Mouse (Mus musculus) heart, embryonic 11.5 days (tissue): ENCODE measurements around the gene Nr2e3. TPM values are rescaled to one million over a fixed set of nuclear protein-coding genes. Genes with fewer than 3 reads are reported as not detected.
"Not testable (repeated sequence)": the region's sequence is repeated elsewhere in the genome, so short reads cannot be mapped to it uniquely, and the experiment has no call there.

ENCODE experiments used
- ATAC-seq: fragments of 200-750 bp; cut with Nextera tagmentation; replicated peaks from 2 replicates; pipeline ENCODE4 v1.8.0; 2017; ENCODE audit warnings: moderate library complexity; ENCODE audit not compliant: insufficient number of reproducible peaks, low FRiP score, low TSS enrichment
- H3K27ac ChIP-seq: fragments of 300-500 bp; sonication (generic); 2 replicates; pipeline ENCODE4 v1.5.1; 2014; ENCODE audit warnings: mild to moderate bottlenecking, low read depth, low read length
- H3K27me3 ChIP-seq: fragments of 300-500 bp; sonication (generic); 2 replicates; pipeline ENCODE4 v1.6.1; 2014; ENCODE audit warnings: mild to moderate bottlenecking, low read length, mixed read lengths; ENCODE audit not compliant: control insufficient read depth, insufficient read depth
- H3K36me3 ChIP-seq: fragments of 300-500 bp; sonication (generic); 2 replicates; pipeline ENCODE4 v1.6.1; 2014; ENCODE audit warnings: mild to moderate bottlenecking, low read length, moderate library complexity, mixed read lengths; ENCODE audit not compliant: control insufficient read depth, insufficient read depth
- H3K4me1 ChIP-seq: fragments of 300-500 bp; sonication (generic); 2 replicates; pipeline ENCODE4 v1.6.1; 2014; ENCODE audit warnings: low read length; ENCODE audit not compliant: control insufficient read depth, insufficient read depth
- H3K4me2 ChIP-seq: fragments of 300-500 bp; sonication (generic); 2 replicates; pipeline ENCODE4 v1.6.1; 2014; ENCODE audit warnings: mild to moderate bottlenecking, moderate library complexity
- H3K4me3 ChIP-seq: fragments of 300-500 bp; sonication (generic); 2 replicates; pipeline ENCODE4 v1.5.1; 2014; ENCODE audit warnings: low read depth, low read length
- H3K9ac ChIP-seq: fragments of 300-500 bp; sonication (generic); 2 replicates; pipeline ENCODE4 v1.6.1; 2014; ENCODE audit warnings: mild to moderate bottlenecking, low read depth, low read length, moderate library complexity
- H3K9me3 ChIP-seq: fragments of 300-500 bp; sonication (generic); replicated peaks from 2 replicates; pipeline ENCODE4 v1.6.1; 2016; ENCODE audit warnings: low read length; ENCODE audit not compliant: control insufficient read depth
- WGBS: fragments of 180-500 bp; shearing (Covaris S2); extraction: QIAGEN DNeasy Blood & Tissue Kit; methylation state at CpG from one replicate; pipeline ENCODE4 v1.1.7; 2014; ENCODE audit not compliant: insufficient replicate concordance; 5-methylcytosine and 5-hydroxymethylcytosine counted together
- polyA plus RNA-seq: library from polyadenylated mRNA; unstranded; fragments of >200 nt; fragmentation: Nextera tagmentation; extraction: Ambion mirVana; gene quantifications from 2 replicates; pipeline ENCODE4 v1.2.1, GENCODE M21; 2014

The Nr2e3 gene
- polyA plus RNA-seq, 1 experiment from 2014 or later = not detected

- H3K4me3 ChIP-seq = no peak overlapping the region
Observed at GRCm38 (mm10) chr9:59938529-59938928, 21.9 kb downstream of the Nr2e3 start.

GRCm38 (mm10) chr9:59935866-59936265 lies 24.6 kb downstream of the Nr2e3 start:
- H3K27me3 ChIP-seq, H3K9ac ChIP-seq, H3K36me3 ChIP-seq, H3K4me1 ChIP-seq, H3K27ac ChIP-seq, ATAC-seq, H3K4me2 ChIP-seq, H3K9me3 ChIP-seq, H3K4me3 ChIP-seq: not testable (repeated sequence)
- WGBS = 71% methylated on average over 8 of the region's 8 CpGs

More at GRCm38 (mm10) chr9:59938529-59938928, 21.9 kb downstream of the Nr2e3 start:
- Histone ChIP-seq H3K9me3 (no peaks in the 10 kb centered on the region), H3K9ac (no peak overlapping the region), H3K27me3 (no peaks in the 10 kb centered on the region), H3K4me2 (no peak overlapping the region), H3K36me3 (no peaks in the 10 kb centered on the region), H3K4me1 (peaks cover 10% of the 10 kb centered on the region), H3K27ac (no peak overlapping the region)
- 94% methylated on average over 8 of the region's 8 CpGs for WGBS
- ATAC-seq = no peak

GRCm38 (mm10) chr9:59930248-59930647 lies 30.2 kb downstream of the Nr2e3 start:
- H3K36me3 ChIP-seq = no peaks in the 10 kb centered on the region
- H3K4me3 ChIP-seq = no peak overlapping the region
- ATAC-seq = no peak
- WGBS = 72% methylated on average over 3 of the region's 3 CpGs
- H3K4me2 ChIP-seq = no peak overlapping the region
- no peak overlapping the region for H3K9ac ChIP-seq
- no peaks in the 10 kb centered on the region for H3K4me1 ChIP-seq
- 0 out of 2 replicates have a peak, but pooled peaks cover 2% of the 10 kb centered on the region for H3K9me3 ChIP-seq
- H3K27me3 ChIP-seq = no peaks in the 10 kb centered on the region
- H3K27ac ChIP-seq = no peak overlapping the region

- Histone ChIP-seq H3K27me3 (no peaks in the 10 kb centered on the region), H3K4me2 (no peak overlapping the region), H3K9ac (no peak overlapping the region), H3K27ac (no peak overlapping the region), H3K4me3 (no peak overlapping the region), H3K9me3 (no peaks in the 10 kb centered on the region), H3K36me3 (peaks cover 2% of the 10 kb centered on the region; the same call in 1 of the 2 replicates), H3K4me1 (no peaks in the 10 kb centered on the region)
- ATAC-seq = no peak
- 85% methylated on average over 1 of the region's 1 CpGs for WGBS
Observed at GRCm38 (mm10) chr9:59914761-59915160, 45.7 kb downstream of the Nr2e3 start.

GRCm38 (mm10) chr9:59903382-59903781 lies 57.1 kb downstream of the Nr2e3 start:
- H3K4me2 ChIP-seq = no peak overlapping the region
- no peaks in the 10 kb centered on the region for H3K9me3 ChIP-seq
- H3K27me3 ChIP-seq = no peaks in the 10 kb centered on the region
- H3K27ac ChIP-seq = no peak overlapping the region
- no peak for ATAC-seq
- no peaks in the 10 kb centered on the region; the same call in 1 of the 2 replicates for H3K36me3 ChIP-seq
- H3K4me1 ChIP-seq = no peaks in the 10 kb centered on the region
- H3K9ac ChIP-seq = no peak overlapping the region
- whole genome bisulfite sequencing = 47% methylated on average over 1 of the region's 1 CpGs
- no peak overlapping the region for H3K4me3 ChIP-seq

Other genes starting within 250 kb of the Nr2e3 start
- 14.9 and 15.1 TPM in 2 replicates for gene Senp8, start 209.9 kb downstream of the Nr2e3 start, polyA plus RNA-seq
- gene Myo9a, start 209.8 kb downstream of the Nr2e3 start, polyA plus RNA-seq = 11.4 and 13.8 TPM in 2 replicates